Mouse (Mus musculus) ovary, postnatal 14 days (tissue): ENCODE results near the gene P3h4.
"Not testable (repeated sequence)": the region's sequence is repeated elsewhere in the genome, so short reads cannot be mapped to it uniquely, and the experiment has no call there.

Source experiments
- DNase-seq: peaks from one replicate; pipeline ENCODE4 v3.0.0; 2022; ENCODE audit warnings: low spot score

The P3h4 gene

GRCm38 (mm10) chr11:100361059-100361458 is 53.6 kb downstream of the P3h4 start:
- DNase-seq = not testable (repeated sequence)

GRCm38 (mm10) chr11:100360175-100360574 is 54.5 kb downstream of the P3h4 start:
- DNase-seq = no peak
